Mouse (Mus musculus): ENCODE measurements around the gene Ehd2.

The Ehd2 gene

DNA sequence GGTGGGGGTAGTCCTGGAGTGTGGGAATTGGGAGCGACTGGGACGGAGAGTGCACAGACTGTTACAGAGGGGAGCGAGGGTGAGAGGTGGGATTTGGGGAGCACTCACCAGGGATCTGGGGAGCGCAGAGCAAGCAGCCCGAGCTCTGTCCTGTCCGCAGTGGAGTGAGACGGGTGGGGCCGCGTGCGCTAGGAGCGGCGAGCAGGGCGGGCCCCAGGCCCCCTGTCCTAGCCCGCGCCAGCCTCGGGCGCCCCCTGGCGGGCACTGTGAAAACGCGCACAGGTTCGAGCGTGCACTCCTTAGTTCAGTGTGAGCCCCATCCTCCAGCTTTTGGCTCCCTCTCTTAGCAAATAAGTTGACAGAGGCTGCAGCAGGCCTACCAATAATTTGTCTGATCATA, at the start of gene Ehd2:
Ehd2 (minus strand) TSS at position 256 of the 400 bp plus-strand sequence.
- DNase-seq = peak; percentile 47

DNA sequence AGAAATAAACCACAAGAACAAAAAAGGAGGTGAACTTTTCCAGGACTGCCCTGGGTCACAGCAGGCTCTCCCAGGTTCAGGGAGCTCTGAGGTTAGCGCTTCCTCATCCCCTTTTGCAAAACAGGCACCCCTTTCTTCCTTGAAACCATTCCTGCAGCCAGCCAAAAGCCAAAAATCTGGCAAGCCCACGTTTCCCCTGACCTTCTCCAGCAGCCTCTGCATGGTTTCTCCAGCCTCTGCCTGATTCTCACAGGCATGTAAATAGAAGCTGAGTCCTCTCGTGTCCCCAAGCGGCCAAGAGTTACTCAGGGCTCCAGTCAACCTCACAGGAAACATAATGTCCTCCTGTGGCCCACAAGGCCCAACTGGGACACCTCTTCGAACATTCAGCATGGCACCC, 48.0 kb upstream of the Ehd2 start:
- no peak for DNase-seq

DNA sequence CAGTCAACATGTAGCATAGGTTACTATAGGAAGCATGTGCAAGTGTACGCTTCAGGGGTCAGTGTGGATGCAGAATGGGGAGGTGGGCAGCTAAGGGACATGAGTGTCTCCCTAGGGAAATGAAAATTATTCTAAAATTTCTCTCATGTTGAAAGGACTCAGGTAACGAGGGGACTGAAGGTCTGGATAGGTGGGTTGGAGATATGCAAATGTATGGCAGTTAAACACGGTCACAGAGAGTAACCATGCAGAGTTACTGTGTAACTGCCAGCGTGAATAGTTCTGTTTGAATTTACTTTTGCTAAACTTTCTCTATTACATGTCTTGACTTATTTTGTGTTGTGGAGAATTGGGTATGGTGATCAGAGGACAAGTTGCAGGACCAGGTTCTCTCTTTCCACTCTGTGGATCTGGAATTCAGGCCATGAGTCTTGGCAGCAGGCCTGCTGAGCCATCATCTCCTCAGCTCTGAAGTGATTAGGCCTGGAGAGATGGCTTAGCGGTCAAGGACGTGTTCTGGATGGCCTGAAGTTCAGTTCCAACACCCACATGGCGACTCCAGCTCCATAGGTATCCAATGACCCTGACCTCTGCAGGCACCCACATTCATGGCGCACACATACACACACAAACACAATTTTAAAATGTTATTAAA, 47.3 kb upstream of the Ehd2 start:
- DNase-seq = no peak

DNA sequence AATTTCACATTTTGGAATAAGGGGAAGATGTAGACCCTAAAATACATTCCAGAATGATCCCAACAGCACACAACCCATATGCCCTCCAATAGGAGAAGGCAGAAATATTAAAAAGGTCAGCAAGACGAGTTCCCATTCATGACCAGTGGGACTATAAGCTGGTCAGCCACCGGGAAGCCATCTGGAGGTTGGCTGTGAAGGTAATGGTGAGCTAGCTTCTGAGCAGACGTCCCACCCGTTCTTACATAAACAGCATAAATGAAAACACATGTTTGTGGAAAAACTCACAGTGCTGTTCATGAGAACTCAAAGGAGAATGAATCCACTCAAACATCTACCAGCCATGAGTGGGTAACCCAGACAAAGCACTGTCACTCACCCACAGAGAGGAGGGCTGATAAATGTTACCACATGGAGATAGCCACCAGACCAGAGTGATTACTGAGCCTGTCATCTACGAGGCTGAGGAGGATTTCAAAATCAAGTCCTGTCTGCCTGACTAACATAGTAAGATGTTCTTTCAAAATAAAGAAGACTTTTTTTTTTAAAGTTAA, 46.4 kb upstream of the Ehd2 start:
- DNase-seq = no peak

DNA sequence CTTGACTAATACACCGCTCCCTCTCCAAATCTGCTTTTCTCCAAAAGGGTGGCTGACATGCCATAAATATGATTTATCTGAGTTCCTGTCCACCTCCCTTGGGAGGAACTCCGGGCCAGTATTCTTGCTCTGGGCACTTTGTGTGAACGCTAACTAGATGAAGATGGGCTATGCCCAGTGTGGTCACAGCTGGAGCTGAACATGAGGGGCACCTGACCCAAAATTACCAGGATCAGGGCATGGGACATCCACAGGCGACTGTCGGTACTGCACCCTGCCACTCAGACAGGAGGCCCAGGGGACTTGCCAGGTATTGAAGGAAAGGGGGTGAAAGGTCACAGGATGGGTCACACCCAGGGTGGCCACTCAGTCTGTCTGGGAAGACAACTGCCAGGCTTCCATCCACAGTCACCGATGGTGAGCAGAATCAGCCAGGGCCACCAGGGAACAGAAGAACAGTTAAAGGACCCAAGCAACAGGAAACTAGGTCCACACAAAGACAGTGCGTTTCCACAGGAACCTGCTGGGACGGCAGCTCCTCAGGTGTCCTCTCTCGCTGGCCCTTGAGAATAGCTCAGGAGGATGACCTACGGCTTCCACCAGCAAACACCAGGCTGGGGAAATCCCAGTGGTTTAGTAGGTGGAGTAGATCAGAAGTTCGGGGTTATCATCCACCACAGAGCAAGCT, 45.4 kb upstream of the Ehd2 start:
- DNase-seq = no peak

DNA sequence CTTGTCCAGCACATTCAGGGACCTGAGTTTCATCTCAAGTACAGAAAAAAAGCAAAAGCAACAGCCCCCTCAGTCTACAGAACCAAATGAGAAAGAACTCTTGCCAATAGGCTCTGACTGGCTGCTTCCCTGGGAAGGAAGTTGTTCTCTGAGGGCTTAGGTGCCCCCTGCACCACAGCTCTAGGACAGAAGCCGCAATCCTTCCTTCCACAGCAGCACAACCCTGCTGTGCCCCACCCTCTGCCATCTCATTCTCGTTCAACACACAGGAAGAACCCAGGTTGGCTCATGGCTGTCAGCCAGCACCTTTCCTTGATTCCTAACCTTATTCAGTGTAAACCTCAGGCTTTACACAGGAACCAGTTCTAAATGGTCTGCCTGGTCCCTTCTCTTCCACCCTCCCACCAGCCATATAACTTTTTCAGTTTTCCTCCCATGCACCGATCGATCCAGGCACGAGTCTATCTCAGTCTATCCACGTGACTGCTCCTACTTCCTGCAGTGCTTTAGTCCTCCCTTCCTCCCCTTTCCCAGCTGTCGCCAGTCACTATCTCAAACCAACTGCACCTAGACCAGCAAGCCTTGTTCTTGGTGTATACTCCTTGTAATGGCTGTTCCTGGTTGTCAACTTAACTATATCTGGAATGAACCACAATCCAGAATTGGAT, 44.2 kb upstream of the Ehd2 start:
- no peak for DNase-seq

DNA sequence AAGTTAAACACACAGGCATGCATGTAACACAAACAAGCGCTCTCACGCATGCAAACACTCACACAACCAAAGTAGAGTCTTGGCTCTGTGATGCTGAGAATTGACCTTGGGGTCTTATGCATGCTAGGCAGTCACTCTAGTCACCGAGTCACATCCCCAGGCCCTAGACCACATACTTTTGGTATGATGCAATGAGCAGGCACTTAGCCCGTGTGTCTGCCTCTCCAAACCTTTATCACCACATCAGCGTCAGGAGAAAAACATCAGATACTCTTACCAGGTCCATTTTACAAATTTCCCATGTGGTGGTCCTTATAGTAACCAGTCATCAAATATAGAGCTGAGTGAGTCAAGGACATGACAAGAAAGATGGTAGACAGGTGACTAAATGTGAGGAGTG, 43.3 kb upstream of the Ehd2 start:
- no peak for DNase-seq

DNA sequence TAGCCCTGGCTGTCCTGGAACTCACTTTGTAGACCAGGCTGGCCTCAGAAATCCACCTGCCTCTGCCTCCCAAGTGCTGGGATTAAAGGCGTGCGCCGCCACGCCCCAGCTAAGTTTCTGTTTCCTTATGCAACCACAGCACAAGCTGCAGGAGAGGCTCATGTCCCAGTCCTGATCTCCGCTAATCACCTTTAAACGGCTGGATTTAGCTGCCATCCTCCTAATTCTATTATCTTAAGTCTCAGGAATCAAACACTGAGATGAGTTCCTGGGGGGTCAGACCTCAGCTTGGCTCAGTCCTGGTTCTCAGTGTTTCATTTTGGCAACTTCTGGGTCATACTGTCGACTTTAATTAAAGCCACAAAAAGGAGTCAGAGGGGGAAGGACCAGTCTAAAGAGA, 42.3 kb upstream of the Ehd2 start:
- DNase-seq = no peak

DNA sequence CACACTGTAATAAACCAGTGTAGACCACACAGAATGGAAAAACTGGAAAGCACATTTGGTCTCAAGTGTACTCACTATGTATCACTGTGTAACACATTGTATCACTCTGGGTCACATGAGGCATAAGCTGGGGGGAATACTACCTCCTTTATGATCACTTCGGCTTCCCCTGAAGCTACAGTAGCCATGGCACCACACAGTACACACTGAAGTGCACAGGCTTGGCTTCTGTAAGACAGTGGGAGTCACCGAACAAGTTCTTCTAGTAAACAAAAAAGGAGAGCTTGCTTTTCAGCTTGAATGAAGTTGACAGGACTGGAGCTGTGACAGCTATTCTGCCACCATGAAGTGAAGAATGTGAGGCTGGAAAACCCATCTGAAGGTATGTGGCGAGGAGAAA, 37.7 kb upstream of the Ehd2 start:
- no peak for DNase-seq

DNA sequence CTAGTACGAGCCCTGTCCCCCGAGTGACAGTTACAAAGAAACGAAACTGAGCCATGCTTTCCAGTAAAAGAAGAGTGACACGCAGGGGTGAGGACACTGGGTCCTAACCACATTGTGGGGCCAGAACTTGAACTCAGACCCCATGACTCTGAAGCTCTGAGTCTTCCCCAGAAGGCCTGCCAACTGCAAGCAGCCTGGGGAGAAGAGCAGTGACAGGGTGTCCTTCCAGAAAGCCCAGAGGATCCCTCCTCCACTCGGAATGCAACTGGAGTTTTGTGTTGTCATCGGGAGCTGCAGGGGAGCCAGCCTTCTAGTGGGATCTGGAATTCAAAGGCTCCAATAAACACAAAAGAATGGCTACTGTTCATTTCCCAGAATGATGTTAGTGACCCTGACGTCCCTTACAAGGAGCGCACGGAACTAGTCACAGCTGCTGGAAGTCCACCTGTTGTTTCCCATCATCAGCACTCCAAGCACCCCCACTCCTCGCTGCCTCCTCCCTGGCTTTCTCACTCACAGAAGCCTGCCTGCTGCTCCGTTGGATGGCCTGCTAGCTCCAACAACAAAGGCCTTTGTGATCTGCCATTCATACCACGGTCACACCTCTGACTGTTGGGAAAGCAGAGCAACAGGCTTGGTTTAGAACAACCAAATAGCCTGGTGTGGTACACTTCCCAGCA, 37.0 kb upstream of the Ehd2 start:
- peak; percentile 29 for DNase-seq

DNA sequence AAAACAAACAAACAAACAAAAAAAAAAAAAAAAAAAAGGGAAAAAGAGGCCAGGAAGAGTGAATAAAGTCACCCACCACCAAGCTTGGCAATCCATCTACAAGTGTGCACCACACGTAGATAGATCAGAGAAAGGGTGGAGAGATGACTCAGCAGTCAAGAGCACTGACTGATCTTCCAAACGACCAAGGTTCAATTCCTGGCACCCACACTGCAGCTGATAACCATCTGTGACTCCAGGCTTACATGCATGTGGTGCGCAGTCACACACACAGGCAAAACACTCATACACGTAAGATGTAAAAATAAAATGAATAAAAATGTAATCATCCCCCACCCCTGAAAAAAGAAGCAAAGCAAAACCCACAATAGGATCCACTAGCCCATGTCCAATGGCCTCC, 35.7 kb upstream of the Ehd2 start:
- DNase-seq = no peak

DNA sequence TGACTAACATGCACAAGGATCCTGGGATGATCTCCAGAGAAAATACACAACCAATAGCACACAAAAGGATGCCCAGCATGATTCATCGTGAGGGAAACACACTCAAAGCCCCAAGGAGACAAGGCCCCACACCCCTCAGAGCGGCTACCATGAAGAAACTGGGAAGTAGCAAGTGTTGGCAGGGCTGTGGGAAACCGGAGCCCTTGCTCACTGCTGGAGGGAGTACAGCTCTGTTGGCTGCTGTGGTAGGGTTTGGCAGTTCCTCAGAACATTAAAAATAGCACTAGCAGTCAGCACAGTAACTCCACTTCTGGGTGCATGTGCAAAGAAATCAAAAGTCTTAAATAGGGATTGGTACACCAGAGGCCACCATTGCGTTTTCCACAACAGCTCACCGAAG, 34.8 kb upstream of the Ehd2 start:
- peak; percentile 83 for DNase-seq

DNA sequence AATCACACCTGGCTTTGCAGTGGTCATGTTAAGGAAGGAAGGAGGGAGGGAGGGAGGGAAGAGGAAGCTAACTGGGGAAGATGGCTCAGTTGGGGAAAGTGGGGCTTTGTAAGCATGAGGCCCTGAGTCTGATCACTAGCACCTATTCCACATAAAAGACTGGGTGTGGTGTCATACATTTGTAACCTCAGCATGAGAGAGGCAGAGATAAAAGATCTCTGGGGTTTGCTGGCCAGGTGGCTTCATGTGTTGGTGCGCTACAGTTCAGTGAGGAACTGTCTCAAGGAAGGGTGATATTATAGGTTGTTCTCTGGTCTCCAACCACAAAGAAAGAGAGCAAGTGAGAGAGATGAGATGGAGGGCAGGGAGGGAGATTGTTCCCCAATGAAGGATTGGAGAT, 34.3 kb upstream of the Ehd2 start:
- no peak for DNase-seq

DNA sequence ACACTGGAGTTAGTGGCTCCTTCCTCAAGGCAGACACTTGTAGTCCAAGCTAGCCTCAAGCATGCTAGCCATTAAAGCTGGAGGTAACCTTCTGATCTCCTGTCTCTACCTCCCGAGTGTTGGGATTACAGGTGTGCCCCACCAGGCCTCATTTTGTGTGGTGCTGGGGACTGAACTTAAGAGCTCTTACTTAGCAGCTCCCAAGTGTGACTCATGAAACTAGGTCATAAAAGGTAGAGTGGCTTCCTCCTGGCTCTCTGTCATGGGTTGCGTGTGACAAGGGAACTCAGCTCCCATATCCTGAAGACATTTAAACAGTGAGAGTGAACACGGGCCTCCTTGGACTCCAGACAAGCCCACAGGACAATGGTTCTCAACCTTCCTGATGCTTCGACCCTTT, 26.4 kb upstream of the Ehd2 start:
- no peak for DNase-seq

DNA sequence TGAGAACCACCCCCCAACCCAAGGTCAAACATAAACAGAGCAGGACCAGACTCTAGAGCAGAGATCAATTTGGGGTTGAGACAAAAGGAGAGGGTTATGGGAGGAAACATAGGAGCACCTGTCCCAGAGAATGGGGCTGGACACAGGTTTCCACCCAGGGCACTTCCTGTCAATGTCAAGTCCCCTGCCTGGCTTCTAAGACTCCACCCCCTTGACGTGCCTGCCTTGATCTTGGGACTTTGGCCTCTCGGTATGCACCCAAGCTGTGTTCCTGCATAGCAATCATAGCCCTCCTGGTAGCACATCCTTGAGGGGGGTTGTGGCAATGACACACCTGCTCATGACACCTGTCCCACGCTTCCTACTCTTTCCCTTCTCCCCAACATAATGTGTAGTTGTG, 25.8 kb upstream of the Ehd2 start:
- no peak for DNase-seq

DNA sequence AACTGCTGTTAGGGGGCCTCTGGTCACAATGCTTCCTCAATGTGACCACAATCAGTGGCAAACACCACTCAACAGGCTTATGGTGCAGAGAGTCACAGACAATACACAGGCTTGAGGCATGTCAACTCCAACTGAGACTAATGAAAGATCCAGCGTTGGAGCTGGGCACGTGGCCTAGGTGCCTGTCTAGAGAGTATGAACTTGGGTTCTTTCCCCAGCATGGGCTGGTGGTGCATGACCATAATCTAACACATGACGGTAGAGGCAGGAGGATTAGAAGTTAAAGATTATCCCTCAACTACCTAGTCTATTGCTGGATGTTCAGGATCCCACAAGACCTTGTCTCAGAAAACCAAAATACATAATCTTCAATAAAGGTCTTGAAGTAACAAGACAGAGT, 24.4 kb upstream of the Ehd2 start:
- DNase-seq = no peak

DNA sequence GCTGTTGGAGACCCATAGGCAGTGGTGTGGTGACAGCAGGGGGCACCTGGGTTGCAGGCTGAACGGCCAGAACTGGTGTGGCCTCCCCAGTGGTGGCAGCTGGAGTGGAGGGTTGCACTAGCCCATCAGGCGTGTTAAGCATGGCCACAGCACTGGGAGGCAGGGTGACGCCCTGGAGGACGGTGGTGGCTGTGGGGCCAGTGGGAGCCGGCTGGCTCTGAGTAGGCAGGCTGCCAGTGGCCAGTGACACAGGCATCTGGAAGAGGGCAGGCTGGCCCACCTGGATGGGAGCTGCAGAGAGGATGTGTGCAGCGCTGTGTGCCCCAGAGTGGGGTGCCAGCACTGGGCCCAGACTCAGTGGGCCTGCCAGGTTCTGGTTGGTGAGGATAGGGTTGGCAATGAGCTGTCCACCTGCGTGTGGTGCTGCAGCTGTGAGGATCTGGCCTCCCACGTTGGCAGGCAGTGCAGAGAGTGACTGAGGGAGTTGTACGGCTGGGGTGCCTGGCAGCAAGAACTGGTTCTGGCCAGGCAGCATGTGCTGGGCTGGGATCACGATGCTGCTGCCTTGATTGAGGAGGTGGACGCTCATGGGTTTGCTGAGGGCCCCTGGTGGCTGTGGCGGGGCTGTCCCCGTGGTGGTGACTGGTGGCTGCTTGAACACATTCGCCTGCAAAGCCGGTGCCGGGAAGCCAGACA, 20.4 kb upstream of the Ehd2 start:
- peak; percentile 51 for DNase-seq

DNA sequence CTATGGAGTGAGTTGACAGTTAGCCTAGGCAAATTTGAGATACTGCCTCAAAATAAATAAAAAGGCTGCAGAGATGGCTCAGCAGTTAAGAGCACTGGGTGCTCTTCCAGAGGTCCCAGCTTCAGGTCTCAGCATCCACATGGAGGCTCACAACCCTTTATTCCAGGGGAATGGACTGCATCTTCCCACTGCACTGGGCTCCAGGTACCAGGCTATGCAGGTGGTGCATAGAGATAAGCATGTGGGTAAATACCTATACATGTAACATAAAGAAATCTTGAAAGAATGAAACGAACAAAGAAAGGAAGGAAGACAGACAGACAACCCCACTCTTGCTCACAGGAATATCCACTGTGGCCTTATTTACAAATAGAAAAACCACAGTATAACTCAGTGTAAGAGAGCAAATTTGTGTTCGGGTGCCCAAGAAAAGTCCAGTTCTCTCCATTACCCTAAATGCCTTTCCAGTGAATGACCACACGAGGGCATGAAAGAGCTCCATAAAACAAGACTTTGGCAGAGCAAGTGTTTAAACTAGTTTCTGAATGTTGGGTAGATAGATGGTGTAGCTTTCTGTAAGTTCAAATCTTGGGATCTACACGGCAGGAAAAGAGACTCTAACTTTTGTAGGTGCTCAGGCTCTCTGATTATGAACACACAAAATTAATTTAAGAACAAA, 15.5 kb upstream of the Ehd2 start:
- no peak for DNase-seq

DNA sequence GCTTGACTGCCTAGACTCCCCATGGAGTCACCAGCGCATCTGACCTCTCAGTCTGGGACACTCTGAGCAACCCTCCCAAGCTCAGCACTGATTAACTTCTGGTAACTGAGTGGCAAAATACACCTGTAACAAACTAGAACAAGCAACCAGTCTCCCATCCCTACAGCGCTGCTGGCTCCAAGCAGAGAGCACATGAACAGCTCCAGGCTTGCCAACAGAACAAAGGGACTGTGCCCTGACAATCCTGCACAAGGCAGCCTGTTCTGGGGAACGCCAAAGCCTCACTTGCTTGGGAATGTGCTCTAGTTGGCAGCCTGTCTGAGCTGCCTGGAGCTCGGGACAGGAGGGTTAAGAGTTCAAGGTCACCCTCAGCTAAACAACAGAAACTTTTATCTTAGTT, 14.2 kb upstream of the Ehd2 start:
- DNase-seq = no peak

DNA sequence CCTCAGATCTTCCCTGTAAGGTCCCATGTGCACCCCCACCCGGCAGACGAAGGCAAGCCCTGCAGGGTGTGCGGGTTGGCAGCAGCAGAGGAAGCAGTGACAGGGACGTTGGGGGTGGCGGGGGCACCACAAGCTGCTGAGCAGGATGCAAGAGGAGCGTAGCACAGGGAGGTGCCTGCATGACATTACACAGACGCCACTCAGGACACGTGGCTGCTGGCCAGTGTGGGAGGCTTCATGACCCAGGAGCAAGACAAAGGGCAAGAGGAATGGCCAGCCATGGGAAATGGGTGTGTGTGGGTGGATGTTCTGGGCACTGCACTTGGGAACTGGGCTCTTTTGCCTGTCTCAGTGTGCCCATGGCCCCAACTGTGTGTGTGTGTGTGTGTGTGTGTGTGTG, 12.9 kb upstream of the Ehd2 start:
- peak; percentile 74 for DNase-seq

DNA sequence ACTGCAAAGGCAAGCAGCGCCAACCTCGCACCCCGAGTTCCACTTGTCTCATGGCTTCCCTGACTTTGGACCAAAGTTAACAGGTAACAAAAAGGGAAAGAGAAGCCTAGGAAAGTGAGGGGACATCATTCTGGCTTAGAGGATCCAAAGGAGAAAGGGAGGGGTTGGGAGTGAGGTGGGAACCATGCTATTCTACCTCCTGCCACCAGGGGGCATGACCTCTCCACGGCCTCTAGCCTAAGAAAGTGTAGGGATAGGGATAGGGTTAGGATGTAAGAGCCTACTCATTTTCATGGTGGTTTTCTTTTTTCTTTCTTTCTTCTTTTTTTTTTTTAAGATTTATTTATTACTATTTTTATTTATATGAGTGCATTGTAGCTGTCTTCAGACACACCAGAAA, 8.5 kb upstream of the Ehd2 start:
- no peak for DNase-seq

DNA sequence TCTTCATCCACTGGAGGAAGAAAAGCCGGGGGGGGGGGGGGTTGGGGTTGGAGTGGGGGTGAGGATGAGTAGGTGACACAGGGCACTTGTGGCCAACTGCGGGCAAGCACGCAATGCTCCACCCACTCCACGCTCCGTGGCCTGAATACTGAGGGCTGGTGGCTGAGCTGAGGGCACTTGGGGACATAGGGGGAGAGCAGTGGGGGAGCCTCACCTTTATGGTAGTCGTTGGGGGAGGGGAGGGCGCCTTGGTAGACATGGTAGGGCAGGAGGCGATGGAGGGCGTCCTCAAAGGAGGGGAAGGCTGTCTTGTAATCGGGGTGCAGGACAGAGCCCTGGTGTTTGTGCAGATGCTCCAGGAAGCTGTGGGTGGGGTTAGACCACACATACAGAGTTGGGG, 8.1 kb upstream of the Ehd2 start:
- DNase-seq = no peak
